Mouse (Mus musculus): Measurements from ENCODE around the gene Psmb8.
A peak's percentile ranks its signal among the peaks of the same experiment; 100 is the strongest.

DNA sequence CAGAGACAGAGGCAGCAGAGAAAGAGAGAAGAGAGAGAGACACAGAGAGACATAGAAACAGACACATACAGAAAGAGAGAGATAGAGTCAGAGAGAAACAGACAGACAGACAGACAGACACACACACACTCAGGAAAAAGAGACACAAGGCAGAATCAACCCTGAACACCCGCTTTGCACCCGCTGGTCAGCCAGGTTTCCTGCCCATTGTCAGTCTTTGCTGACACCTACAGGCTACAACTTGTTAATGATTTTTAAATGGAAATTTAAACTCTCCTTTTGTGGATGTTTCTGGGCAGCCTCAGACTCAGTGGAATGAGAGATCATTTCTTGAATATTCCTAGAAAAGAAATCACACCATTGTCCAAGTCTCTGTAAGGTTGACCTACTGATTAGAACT, 28.2 kb upstream of the Psmb8 start:
- TF ChIP-seq CTCF (IDR thresholded peaks at IDR 0.05; ENCODE audit: borderline replicate concordance, insufficient read depth, low read length) (peak; percentile 48; the same call in 1 of the 2 replicates), POLR2A (IDR thresholded peaks at IDR 0.05; ENCODE audit: low read depth, low read length) (no peak)
